Mouse (Mus musculus) cerebellum, adult 11-12 months (tissue): ENCODE results near the gene Slc4a10.

Experiments
- DNase-seq: peaks from one replicate; pipeline ENCODE4 v3.0.0; 2022

Gene Slc4a10

GRCm38 (mm10) chr2:62357259-62357658, 311.0 kb downstream of the Slc4a10 start:
- no peak for DNase-seq

GRCm38 (mm10) chr2:62360872-62361271, 314.6 kb downstream of the Slc4a10 start:
- DNase-seq, result no peak

DNA sequence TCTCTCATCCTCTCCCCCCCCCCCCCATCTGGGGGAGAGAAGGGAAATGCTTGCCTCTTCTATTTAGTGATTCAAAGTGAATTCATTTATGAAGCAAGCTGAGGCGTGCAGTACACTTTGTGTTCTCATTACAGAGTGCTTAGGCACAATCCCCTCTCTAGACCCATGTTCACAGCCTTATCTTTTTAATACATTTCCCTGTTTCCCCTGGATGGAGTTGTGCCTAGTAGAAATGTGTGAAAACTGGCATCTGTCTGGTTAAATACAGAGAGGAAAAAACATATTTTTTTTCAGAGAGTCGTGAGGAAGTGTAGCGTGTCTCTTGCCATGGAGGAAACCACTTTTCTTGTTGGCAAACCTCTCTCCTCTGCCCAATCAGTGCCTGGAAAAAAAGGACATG, 315.3 kb downstream of the Slc4a10 start:
- no peak for DNase-seq

DNA sequence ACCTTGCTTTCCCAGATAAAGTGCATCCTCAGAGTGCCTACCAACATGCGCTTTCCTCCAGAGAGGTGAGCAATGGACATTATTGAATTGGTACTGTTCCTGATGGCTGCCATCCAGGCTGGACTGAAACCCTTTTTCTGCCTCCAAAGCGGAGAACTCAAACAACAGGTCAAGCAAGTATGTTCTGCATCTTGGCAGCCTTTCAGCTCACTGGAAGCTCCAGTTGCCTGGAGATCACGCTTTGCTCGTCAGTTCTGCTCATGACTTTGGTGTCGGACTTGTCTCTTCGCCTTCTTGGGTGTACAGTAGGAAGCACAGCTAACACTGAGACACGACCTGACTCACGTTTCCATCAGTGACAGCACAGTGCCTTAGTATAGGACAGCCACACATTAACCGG, 315.9 kb downstream of the Slc4a10 start:
- DNase-seq, result no peak

- no peak for DNase-seq
Measured at GRCm38 (mm10) chr2:62363606-62364005, 317.3 kb downstream of the Slc4a10 start.

DNA sequence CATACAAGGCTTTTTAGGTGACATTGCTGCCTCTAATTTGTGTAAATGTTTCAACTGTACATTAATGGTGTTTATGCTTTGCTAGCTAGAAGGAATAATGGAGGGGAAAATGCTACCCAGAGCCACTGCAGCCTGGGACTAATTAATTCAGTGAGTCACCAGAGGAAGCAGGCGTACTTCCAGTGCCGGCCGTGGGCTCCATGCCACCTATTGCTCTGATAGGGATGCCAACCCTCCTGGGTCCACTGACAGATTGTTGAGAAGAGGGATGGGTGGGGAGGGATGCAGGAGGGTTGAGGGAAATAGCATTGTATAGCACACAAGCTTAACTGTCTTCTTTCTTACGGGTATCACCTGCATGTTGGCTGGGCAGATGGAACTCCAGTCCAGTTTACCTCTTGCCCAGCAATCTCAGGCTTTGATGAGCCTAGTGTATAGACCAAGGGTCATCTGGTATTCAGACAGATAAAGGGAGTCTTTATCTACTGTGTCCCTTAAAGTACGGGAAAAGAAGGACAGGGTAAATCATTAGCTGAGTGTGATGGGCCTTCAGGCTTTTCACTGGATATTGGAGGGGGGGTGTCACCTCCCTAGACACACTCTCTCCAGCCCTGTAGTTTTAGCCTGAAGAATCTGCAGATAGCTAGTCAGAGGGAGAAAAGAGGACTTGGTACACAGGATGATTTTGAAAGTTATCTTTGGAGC, 322.2 kb downstream of the Slc4a10 start:
- no peak for DNase-seq

DNA sequence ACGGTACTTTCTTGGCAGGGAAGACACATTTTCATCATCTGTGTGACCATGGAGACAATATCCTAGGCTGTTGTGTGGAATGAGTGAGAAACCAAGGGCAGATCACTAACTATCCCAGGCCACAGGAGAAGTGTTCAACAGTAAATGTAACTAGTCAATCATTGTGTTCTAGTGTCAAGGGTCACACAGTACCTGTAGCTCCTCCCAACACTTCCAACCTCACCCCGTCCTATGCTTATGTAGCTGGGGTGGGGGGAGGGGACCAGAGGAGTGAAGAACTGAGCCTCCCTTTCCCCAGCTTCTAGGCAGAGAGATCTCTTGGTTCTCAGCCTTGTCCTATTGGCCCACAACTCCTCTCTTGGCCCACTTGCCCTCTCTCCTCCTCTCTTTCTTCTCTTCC, 323.8 kb downstream of the Slc4a10 start:
- no peak for DNase-seq

- no peak for DNase-seq
Measured at GRCm38 (mm10) chr2:62373692-62374091, 327.4 kb downstream of the Slc4a10 start.
